Mouse (Mus musculus) erythroid progenitor cell, adult 5-6 weeks (primary cell): ENCODE measurements around the gene Abl1. TPM values are rescaled to one million over a fixed set of nuclear protein-coding genes. Genes with fewer than 3 reads are reported as not detected.

Source experiments
- ATAC-seq: replicated peaks from 2 replicates; pipeline ENCODE4 v1.8.0; 2016; ENCODE audit warnings: moderate number of reproducible peaks, mild to moderate bottlenecking, moderate TSS enrichment, inconsistent platforms; ENCODE audit not compliant: poor library complexity, low FRiP score, severe bottlenecking
- total RNA-seq, 2 experiments: library from RNA; stranded (forward) in 1 of 2; stranded (reverse) in 1 of 2; fragments of 150-400 nt in 1 of 2; fragments of 186-747, 209-891 nt in 1 of 2; gene quantifications; 2 replicates each; pipeline versions ENCODE4 v1.2.3 to v1.2.4; 2015 to 2017; ENCODE audit warnings: low replicate concordance in 2 of 2

The Abl1 gene
- total RNA-seq, 2 experiments from 2014 or later, result 26.5 to 26.8 TPM

- ATAC-seq, result no peak
Observed at GRCm38 (mm10) chr2:31732497-31732896, 44.3 kb downstream of the Abl1 start.

GRCm38 (mm10) chr2:31733558-31733957, 45.4 kb downstream of the Abl1 start:
- no peak for ATAC-seq

DNA sequence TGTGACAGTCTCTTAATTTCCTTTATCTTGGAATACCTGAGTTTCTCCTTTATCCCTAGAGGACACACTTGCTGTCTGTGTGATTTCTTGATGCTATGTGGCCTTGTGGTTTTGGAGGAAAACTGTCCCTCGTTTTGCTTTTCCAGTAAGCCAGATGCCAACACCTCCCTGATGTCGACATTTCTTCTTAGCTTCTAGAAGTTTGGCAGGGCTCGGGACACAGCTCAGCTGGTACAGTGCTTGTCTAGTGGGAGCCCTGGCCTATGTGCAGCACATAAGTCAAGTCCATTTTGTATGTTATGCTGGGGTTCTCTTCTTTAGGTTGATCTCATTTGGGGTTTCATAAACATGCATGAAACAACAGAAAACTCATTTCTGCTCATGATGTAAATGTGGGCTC, 50.9 kb downstream of the Abl1 start:
- ATAC-seq, result no peak

GRCm38 (mm10) chr2:31741728-31742127, 53.6 kb downstream of the Abl1 start:
- ATAC-seq, result no peak

- ATAC-seq, result no peak
Observed at GRCm38 (mm10) chr2:31742134-31742533, 54.0 kb downstream of the Abl1 start.

GRCm38 (mm10) chr2:31745741-31746243, 57.6 kb downstream of the Abl1 start:
- no peak for ATAC-seq

GRCm38 (mm10) chr2:31746835-31747234, 58.7 kb downstream of the Abl1 start:
- no peak for ATAC-seq

- no peak for ATAC-seq
Observed at GRCm38 (mm10) chr2:31749046-31749709, 61.0 kb downstream of the Abl1 start.

DNA sequence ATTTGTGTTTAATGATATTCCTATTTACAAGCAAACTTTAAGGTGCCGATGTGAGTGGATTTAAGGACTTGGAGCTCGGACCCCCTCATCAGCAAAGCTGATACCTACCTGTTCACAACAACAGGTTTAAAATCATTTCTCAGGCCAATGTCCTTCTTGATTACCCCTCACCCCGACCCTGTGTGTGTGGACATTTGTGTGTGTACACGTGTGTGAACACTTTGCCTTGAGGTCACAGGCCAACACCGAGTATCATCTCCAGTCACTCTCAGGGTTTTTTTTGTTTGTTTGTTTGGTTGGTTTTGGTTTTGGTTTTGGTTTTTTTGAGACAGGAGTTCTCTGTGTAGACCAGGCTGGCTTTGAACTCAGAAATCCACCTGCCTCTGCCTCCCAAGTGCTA, 62.0 kb downstream of the Abl1 start:
- no peak for ATAC-seq

DNA sequence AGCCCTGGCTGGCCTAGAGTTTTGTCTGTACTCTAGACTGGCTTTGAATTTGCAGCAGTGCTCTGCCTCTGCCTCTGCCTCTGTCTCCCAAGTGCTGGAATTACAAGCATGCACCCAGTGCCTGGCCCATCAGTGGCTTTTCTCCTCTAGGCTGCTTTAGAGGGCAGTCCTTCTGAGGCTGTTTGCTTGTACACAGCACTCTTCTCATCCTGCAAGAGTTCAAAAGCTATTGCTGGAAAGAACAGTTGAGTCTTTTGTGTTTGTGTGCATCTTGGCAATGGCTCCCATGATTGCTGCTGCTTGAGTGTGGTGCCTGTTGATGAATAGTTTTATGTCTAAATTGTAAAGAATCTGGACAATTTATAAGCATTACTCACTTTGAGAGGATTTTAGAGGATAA, 69.3 kb downstream of the Abl1 start:
- ATAC-seq, result no peak

DNA sequence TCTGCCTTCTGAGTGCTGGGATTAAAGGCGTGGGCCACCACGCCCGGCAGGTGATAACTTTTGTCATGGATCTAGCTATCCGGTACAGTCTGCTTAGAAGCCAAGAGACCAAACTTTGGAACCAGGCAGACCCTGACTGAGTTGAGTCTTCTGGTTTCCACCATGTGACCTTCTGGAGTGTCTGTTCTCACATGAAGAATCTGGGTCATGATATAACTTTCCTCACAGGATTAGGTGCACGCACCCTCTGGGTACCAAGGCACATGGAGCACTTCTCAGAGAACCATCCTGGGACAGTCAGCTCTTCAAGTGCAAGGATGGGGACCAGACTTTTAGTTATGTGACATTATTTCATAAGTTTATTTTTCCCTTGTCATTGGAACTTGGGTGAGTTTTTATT, 70.8 kb downstream of the Abl1 start:
- ATAC-seq, result no peak

GRCm38 (mm10) chr2:31759751-31760460, 71.7 kb downstream of the Abl1 start:
- ATAC-seq, result peak; percentile 86

DNA sequence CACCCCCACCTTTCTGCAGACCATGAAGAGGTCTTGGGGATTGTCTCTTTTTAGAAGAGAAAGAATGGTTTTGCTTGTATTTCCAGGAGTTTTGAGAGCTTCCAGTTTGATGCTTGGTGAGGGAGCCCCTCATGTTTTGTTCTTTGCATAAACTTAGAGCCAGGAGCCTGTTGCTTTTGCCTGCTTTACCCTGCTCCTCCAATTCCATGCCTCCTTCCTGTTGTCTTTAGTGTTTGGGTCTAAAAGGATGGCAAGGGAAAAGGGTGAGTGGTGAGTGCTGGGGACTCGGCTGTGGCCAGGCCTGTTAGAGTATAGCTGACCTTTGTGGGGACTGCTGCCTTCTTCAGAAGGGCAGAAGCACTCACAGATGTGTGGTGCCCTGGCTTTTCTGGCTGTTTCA, 72.3 kb downstream of the Abl1 start:
- no peak for ATAC-seq

DNA sequence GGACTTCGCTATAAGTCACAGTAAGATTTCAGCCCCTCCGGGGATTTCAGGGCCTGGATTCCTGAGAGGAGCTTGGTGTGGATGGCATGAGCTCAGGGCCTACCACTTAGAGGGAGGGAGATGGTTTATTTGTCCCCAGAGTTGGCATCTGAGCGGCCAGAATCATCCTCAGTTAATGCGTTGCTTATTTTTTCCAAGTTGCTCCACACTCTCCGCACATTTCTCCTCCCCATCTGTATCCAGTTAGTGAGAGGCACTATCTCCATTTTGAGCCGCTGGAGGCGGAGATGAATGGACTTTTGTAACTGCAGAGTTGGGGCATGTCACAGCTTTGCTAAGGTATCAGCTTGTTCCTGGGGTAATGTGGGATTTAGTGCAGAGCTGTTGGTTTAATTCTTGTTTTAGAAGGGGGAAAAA, 72.9 kb downstream of the Abl1 start:
- no peak for ATAC-seq

DNA sequence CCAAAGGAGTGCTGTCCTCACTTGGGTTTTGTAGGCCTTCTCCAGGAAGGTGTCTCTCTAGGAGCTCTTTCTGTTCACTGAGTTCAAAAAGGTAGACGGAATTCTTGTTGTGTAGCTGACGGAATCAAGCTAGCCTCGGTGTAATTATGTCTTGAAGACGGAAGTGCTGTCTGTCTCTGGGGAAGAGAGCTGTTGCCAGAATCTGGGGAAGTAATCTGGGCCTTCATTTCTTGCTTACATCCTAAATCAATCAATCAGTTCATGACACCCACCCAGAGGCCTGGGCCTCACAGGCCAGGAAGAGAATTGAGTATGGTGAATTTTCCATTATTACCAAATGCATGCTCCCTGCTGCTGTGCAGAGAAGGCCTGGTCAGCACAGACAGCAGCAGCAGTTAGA, 73.4 kb downstream of the Abl1 start:
- ATAC-seq, result no peak

DNA sequence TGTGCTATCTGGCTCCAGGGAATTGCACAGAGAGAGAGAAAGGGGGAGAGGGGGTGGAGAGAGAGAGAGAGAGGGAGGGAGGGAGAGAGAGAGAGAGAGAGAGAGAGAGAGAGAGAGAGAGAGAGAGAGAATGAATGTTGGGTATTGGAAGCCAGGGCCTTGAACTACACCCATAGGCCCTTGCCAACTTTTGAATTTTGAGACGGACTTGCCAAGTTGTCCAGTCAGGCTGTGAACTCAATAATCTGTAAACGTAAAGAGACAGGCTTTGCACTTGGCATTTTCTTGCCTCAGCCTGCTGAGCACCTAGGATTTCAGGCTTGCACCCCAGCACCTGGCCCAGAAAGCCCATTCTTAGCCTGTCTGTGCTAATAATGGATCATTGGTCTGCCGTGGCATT, 74.0 kb downstream of the Abl1 start:
- ATAC-seq, result no peak

- ATAC-seq, result no peak
Observed at GRCm38 (mm10) chr2:31762853-31763252, 74.7 kb downstream of the Abl1 start.

DNA sequence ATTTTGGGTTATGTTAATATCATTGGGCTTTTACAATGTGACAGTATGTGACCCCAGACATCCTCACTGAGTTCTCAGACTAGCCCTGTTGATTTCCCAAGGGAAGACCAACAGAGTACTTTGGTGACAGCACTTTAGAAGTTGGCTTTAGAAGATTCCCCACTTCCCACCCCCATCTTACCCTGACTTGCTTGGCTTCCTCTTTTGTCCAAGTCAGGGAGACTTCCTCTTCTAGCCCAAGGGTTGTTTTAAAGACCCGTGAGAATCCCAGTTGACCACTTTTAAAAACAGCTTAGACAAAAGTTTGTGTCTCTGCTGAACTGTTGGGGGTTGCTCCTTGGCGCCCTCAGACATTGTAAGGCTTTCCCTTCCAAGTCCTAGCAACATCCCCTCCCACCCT, 75.1 kb downstream of the Abl1 start:
- no peak for ATAC-seq

- ATAC-seq, result no peak
Observed at GRCm38 (mm10) chr2:31767104-31767503, 78.9 kb downstream of the Abl1 start.

DNA sequence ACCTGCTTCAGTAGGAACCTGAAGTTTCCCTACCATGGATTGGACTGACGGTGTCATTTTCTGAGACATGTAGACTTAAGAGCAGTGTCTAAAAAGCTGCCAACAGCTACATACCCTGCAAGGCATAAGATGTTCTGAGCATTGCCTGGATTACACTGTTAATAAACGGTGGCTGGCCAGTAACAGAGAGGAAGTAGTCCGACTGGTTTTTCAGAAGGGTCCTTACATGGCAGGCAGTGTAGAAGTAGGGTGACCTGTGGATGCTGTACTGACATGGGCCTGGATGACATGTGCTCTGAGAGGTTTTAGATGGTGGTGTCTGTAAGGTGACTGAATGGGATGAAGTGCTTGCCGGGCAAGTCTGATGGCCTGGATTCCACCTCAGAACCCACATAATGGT, 79.6 kb downstream of the Abl1 start:
- ATAC-seq, result no peak

DNA sequence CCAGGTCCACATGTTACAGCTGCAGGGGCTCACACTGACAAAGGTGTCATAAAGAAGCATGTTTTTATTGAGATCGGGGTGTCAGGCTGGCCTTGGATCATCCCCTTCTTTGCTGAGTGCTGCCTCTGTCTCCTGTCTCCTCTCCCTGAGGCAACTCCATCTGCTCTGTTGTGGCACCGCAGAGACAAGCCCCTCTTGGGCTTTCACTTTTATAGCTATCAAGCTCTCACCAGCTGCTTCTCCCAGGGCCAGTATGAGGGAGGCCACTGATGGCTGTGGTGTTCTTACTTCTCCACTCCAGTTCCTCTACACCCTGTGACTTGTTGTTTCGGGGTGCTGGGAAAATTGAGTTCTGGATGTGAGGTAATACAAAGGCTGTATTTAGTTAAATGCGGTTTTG, 80.9 kb downstream of the Abl1 start:
- no peak for ATAC-seq
